Mouse (Mus musculus) spleen, adult 10 weeks (tissue): ENCODE results near the gene Smtn. TPM values are rescaled to one million over a fixed set of nuclear protein-coding genes. Genes with fewer than 3 reads are reported as not detected.

Source experiments
- polyA plus RNA-seq: library from polyadenylated mRNA; stranded (reverse); fragments of 350-450 nt; fragmentation: Illumina TruSeq; extraction: RNeasy Lipid Tissue Mini Kit (QIAGEN cat#74804); gene quantifications from one replicate; pipeline ENCODE4 v1.2.3, GENCODE M21; 2015; ENCODE audit warnings: low replicate concordance; ENCODE audit not compliant: insufficient read depth

The Smtn gene
- polyA plus RNA-seq, result 5.5 TPM

GRCm38 (mm10) chr11:3540451-3541085 is at the start of gene Smtn:
TSS of gene Smtn (minus strand) at chr11:3540612.

DNA sequence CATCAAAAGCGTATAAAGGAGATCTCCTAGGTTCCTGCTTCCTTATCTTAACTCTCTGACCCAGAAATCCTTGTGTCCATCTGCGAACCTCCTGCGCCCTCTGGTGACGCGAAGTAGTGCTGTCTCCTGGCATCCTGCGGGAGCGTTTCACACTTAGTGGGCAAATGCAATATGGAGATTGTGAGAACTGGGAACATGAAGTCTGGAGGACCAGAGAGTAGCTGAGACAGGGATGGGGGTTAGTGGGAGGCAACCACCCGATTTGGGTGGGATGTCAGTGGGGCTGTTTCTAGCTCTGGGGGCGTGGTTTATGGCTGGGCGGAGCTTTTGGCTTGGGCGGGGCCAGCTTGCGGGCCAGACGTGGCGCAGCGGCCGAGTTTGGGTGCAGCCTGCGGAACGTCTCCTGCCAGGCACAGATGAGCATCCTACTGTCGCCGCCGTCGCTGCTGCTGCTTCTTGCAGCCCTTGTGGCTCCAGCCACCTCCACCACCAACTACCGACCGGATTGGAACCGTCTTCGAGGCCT is 25.8 kb downstream of the Smtn start, which contains the start of gene Selenom:
Gene Selenom (plus strand): TSS at position 156 of the 526 bp plus-strand sequence.

DNA sequence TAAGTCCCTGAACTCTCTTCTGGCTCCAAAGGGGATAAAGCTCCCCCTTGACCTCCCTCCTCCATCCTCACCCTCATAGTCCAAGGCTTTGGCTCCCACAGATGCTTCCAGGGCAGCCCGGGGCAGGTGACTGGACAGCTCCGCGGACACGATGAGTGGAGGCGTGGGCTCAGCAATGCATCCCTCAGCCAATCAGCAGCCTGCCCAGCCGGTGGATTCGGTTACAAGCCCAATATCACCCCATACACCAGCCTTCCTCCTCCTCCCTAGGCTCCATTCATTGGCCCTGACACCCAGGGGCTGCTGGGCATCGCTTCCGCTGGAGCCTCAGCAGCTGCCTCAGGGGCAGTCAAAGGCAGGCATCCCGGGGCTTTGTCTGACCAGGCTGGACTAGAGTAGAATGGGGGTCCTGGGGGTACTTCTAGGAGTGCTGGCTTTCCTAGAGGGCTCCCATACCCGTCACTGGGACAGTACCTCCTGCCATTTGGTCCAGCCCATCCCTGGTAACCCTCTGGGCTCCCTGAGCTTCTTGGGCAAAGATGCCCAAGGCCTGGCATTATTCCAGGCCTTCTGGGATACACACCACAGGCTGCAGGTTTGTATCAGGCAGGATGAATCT is 52.4 kb downstream of the Smtn start, which contains the start of gene Pla2g3:
Gene Pla2g3 (plus strand): TSS at position 333 of the 619 bp plus-strand sequence.

Other genes starting within 250 kb of the Smtn start
- 48.9 TPM for gene Pik3ip1, start 210.2 kb downstream of the Smtn start, polyA plus RNA-seq
- gene Limk2, start 131.4 kb downstream of the Smtn start, polyA plus RNA-seq, result 61.6 TPM
- 25.4 TPM for gene Rnf185, start 88.2 kb downstream of the Smtn start, polyA plus RNA-seq
- gene Pla2g3, start 52.3 kb downstream of the Smtn start, polyA plus RNA-seq, result 0.36 TPM
- 0.08 TPM for gene Inpp5j, start 35.8 kb downstream of the Smtn start, polyA plus RNA-seq
- 6.9 TPM for gene Selenom, start 25.9 kb downstream of the Smtn start, polyA plus RNA-seq
- 45.8 TPM for gene Morc2a, start 108.6 kb upstream of the Smtn start, polyA plus RNA-seq